Mouse (Mus musculus) stomach, embryonic 14.5 days (tissue): ENCODE results near the gene Ovol3. TPM values are rescaled to one million over a fixed set of nuclear protein-coding genes. Genes with fewer than 3 reads are reported as not detected.
"Not testable (repeated sequence)": the region's sequence is repeated elsewhere in the genome, so short reads cannot be mapped to it uniquely, and the experiment has no call there.

Experiments
- ATAC-seq: fragments of 200-750 bp; cut with Nextera tagmentation; 2 replicates; pipeline ENCODE4 v1.8.0; 2017; ENCODE audit warnings: low read depth, moderate TSS enrichment; ENCODE audit not compliant: insufficient number of reproducible peaks, insufficient read depth, low FRiP score
- H3K27ac ChIP-seq: fragments of 300-500 bp; sonication (generic); 2 replicates; pipeline ENCODE4 v1.5.1; 2014; ENCODE audit warnings: mild to moderate bottlenecking, low read length, moderate library complexity, mixed read lengths
- H3K27me3 ChIP-seq: fragments of 300-500 bp; sonication (generic); 2 replicates; pipeline ENCODE4 v1.6.1; 2014; ENCODE audit warnings: low read length, control low read depth, mixed read lengths; ENCODE audit not compliant: control insufficient read depth, insufficient read depth
- H3K36me3 ChIP-seq: fragments of 300-500 bp; sonication (generic); 2 replicates; pipeline ENCODE4 v1.6.1; 2014; ENCODE audit warnings: mild to moderate bottlenecking, control low read depth, low read length, moderate library complexity, mixed read lengths; ENCODE audit not compliant: control insufficient read depth, insufficient read depth
- H3K4me1 ChIP-seq: fragments of 300-500 bp; sonication (generic); 2 replicates; pipeline ENCODE4 v1.6.1; 2014; ENCODE audit warnings: low read length, control low read depth, mixed read lengths; ENCODE audit not compliant: control insufficient read depth, insufficient read depth
- H3K4me2 ChIP-seq: fragments of 300-500 bp; sonication (generic); replicated peaks from 2 replicates; pipeline ENCODE4 v1.6.1; 2014; ENCODE audit warnings: low read depth, low read length, control low read depth
- H3K4me3 ChIP-seq: fragments of 300-500 bp; sonication (generic); 2 replicates; pipeline ENCODE4 v1.5.1; 2014; ENCODE audit warnings: low read depth, low read length, control low read depth
- H3K9ac ChIP-seq: fragments of 300-500 bp; sonication (generic); replicated peaks from 2 replicates; pipeline ENCODE4 v1.6.1; 2014; ENCODE audit warnings: low read depth, mild to moderate bottlenecking, control low read depth, low read length, moderate library complexity, mixed read lengths
- H3K9me3 ChIP-seq: fragments of 300-500 bp; sonication (generic); 2 replicates; pipeline ENCODE4 v1.6.1; 2016; ENCODE audit warnings: low read depth, low read length, control low read depth; ENCODE audit not compliant: control insufficient read depth
- WGBS: fragments of 180-500 bp; shearing (Covaris S2); extraction: QIAGEN DNeasy Blood & Tissue Kit; methylation state at CpG from one replicate; pipeline ENCODE4 v1.1.7; 2014; 5-methylcytosine and 5-hydroxymethylcytosine counted together
- polyA plus RNA-seq: library from polyadenylated mRNA; unstranded; fragments of >200 nt; fragmentation: Nextera tagmentation; extraction: Ambion mirVana; gene quantifications from 2 replicates; pipeline ENCODE4 v1.2.1, GENCODE M21; 2014

Ovol3 gene
- polyA plus RNA-seq, 1 experiment from 2014 or later, result not detected

GRCm38 (mm10) chr7:30220008-30220356 is 15.5 kb downstream of the Ovol3 start:
- 19% methylated on average over 11 of the region's 11 CpGs for WGBS
- ATAC-seq, result no peak
- Histone ChIP-seq H3K9me3 (no peaks in the 10 kb centered on the region), H3K27me3 (no peaks in the 10 kb centered on the region), H3K4me2 (peak overlapping the region; percentile 94), H3K36me3 (peaks cover 4% of the 10 kb centered on the region; the same call in 1 of the 2 replicates), H3K9ac (peak overlapping the region; percentile 42), H3K27ac (no peak overlapping the region), H3K4me3 (peak overlapping the region; percentile 42), H3K4me1 (no peaks in the 10 kb centered on the region)

DNA sequence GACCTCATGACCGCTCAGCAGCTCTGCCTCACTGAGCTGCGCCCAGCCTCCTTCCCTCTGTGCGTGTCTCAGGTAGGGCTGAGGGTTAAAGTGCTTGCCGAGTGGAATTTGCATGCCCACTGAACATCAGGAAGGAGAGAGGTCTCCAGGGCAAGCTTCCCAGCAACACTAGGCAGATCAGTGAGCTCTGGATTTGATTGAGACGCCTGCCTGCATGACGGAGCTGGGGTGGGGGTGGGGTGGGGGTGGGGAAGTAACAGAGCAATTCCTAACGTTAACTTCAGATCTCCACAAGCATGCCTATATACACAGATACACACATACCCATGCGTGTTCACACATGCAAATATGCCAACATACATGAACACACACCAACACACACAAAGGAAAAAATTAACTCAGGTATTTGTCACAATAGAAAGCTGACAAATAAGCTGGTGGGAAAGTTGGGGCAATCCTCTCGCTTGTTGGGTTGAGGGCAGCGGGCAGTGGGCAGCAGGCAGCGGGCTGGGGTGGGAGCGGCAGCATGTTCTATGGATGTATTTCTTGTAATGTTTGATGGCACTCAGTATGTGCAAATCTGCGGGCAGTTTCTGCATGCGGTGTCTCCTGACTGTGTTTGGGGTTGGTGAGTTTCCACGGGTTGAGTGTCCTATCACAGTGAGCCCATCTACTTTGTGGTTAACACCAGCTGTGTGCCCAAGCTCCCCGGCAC is 16.1 kb downstream of the Ovol3 start:
- Histone ChIP-seq H3K4me3 (peak overlapping the region; percentile 42), H3K9me3 (no peaks in the 10 kb centered on the region), H3K9ac (peak overlapping the region; percentile 42), H3K27me3 (no peaks in the 10 kb centered on the region), H3K4me2 (peak overlapping the region; percentile 94), H3K4me1 (no peaks in the 10 kb centered on the region), H3K27ac (no peak overlapping the region), H3K36me3 (peaks cover 4% of the 10 kb centered on the region; the same call in 1 of the 2 replicates)
- ATAC-seq, result peak; percentile 56
- WGBS, result 4% methylated on average over 16 of the region's 16 CpGs

- Histone ChIP-seq H3K4me2 (no peak overlapping the region), H3K27me3 (no peaks in the 10 kb centered on the region), H3K9ac (no peak overlapping the region), H3K36me3 (no peaks in the 10 kb centered on the region), H3K4me3 (no peak overlapping the region), H3K4me1 (no peaks in the 10 kb centered on the region), H3K27ac (no peak overlapping the region), H3K9me3 (no peaks in the 10 kb centered on the region)
- WGBS, result 75% methylated on average over 2 of the region's 2 CpGs
- ATAC-seq, result no peak
These were observed 18.2 kb downstream of the Ovol3 start for GRCm38 (mm10) chr7:30217277-30217676.

- H3K4me3 ChIP-seq, result peak overlapping the region; percentile 2; the same call in 1 of the 2 replicates
These were observed 18.8 kb downstream of the Ovol3 start for GRCm38 (mm10) chr7:30216723-30217151.

DNA sequence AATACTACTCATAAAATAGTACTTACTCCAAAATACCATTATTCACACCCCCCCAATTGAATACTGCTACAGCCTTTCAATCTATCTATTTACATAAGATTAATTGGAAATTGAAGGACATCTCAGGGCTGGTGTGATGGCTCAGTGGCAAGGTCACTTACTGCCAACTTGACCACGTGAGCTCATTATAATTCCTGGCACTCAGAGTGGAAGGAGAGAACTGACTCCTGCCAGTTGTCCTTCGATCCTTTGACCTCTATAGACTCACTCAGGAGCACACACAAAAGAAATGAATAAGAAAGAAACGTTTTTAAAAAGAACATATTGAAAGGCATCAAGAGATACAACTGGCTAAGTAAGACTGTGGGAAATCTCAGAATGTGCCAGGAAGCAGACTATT is 19.6 kb downstream of the Ovol3 start:
- Histone ChIP-seq H3K36me3 (no peaks in the 10 kb centered on the region), H3K27me3 (no peaks in the 10 kb centered on the region), H3K27ac (no peak overlapping the region), H3K9ac (no peak overlapping the region), H3K4me3 (no peak overlapping the region), H3K4me2 (no peak overlapping the region), H3K9me3 (no peaks in the 10 kb centered on the region), H3K4me1 (no peaks in the 10 kb centered on the region)
- 89% methylated on average over 3 of the region's 3 CpGs for WGBS
- ATAC-seq, result no peak

More at GRCm38 (mm10) chr7:30216723-30217151, 18.8 kb downstream of the Ovol3 start:
- Histone ChIP-seq H3K36me3 (no peaks in the 10 kb centered on the region), H3K9ac (no peak overlapping the region), H3K27me3 (no peaks in the 10 kb centered on the region), H3K4me1 (no peaks in the 10 kb centered on the region), H3K4me2 (peak overlapping the region; percentile 28; the same call in 1 of the 2 replicates), H3K27ac (no peak overlapping the region), H3K9me3 (no peaks in the 10 kb centered on the region)
- peak; percentile 64 for ATAC-seq
- under 1% methylated on average over 16 of the region's 16 CpGs for WGBS

- ATAC-seq, result no peak
- no peaks in the 10 kb centered on the region for H3K27me3 ChIP-seq
- H3K9ac ChIP-seq, result no peak overlapping the region
- no peaks in the 10 kb centered on the region for H3K36me3 ChIP-seq
- H3K4me3 ChIP-seq, result no peak overlapping the region
- no peaks in the 10 kb centered on the region for H3K9me3 ChIP-seq
- WGBS, result 74% methylated on average over 3 of the region's 3 CpGs
- no peak overlapping the region for H3K4me2 ChIP-seq
- no peaks in the 10 kb centered on the region for H3K4me1 ChIP-seq
- no peak overlapping the region for H3K27ac ChIP-seq
These were observed 21.6 kb downstream of the Ovol3 start for GRCm38 (mm10) chr7:30213881-30214280.

- H3K36me3 ChIP-seq, result no peaks in the 10 kb centered on the region
- WGBS, result 28% methylated on average over 4 of the region's 4 CpGs
- H3K27me3 ChIP-seq, result no peaks in the 10 kb centered on the region
- no peak overlapping the region for H3K9ac ChIP-seq
- H3K4me2 ChIP-seq, result no peak overlapping the region
- ATAC-seq, result no peak
- no peak overlapping the region for H3K4me3 ChIP-seq
- H3K9me3 ChIP-seq, result no peaks in the 10 kb centered on the region
- no peak overlapping the region for H3K27ac ChIP-seq
- no peaks in the 10 kb centered on the region for H3K4me1 ChIP-seq
These were observed 24.5 kb downstream of the Ovol3 start for GRCm38 (mm10) chr7:30211025-30211424.

GRCm38 (mm10) chr7:30206364-30206763 is 29.2 kb downstream of the Ovol3 start:
- H3K36me3 ChIP-seq, H3K9ac ChIP-seq, H3K9me3 ChIP-seq, ATAC-seq, H3K4me3 ChIP-seq, H3K4me1 ChIP-seq, H3K27me3 ChIP-seq, H3K27ac ChIP-seq, H3K4me2 ChIP-seq: not testable (repeated sequence)
- WGBS, result 59% methylated on average over 5 of the region's 5 CpGs

DNA sequence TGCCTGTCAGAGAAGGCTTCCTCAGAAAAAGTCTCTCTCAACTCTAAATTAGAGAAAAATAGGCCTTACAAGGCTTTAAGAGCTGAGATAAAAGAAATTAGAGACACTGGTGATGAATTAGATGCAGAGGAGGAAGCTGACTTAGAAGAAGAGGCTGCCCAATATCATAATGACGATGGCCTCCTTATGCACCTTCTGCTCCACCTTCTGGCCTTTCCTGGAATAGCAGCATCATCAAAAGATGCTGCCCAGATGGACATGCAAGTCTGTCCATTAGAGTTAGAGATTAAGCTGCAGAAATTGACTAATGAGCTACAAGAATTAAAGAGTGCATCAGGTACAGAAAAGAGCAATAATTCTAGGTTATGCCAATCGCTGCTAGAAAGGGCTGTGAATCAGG is 30.1 kb downstream of the Ovol3 start:
- no peaks in the 10 kb centered on the region for H3K36me3 ChIP-seq
- H3K27ac ChIP-seq, result no peak overlapping the region
- H3K4me1 ChIP-seq, result no peaks in the 10 kb centered on the region
- H3K4me3 ChIP-seq, result no peak overlapping the region
- H3K4me2 ChIP-seq, result no peak overlapping the region
- 0% methylated on average over 2 of the region's 2 CpGs for WGBS
- ATAC-seq, result no peak
- H3K9ac ChIP-seq, result no peak overlapping the region
- H3K27me3 ChIP-seq, result no peaks in the 10 kb centered on the region
- H3K9me3 ChIP-seq, result no peaks in the 10 kb centered on the region
